Mouse (Mus musculus) heart, adult 2 months (tissue): ENCODE data around the gene Tnni2. TPM values are rescaled to one million over a fixed set of nuclear protein-coding genes. Genes with fewer than 3 reads are reported as not detected.
A peak's percentile ranks its signal among the peaks of the same experiment; 100 is the strongest.

ENCODE experiments used
- DNase-seq, 2 experiments: peaks; one replicate each; pipeline ENCODE4 v3.0.0; 2021
- H3K27ac ChIP-seq: fragments of 200-600 bp; 2 replicates; pipeline ENCODE4 v1.8.1; 2022
- H3K27me3 ChIP-seq: fragments of 200-500 bp; 2 replicates; pipeline ENCODE4 v1.6.1; 2012; ENCODE audit warnings: mild to moderate bottlenecking, low read length, inconsistent platforms, mixed read lengths; ENCODE audit not compliant: control insufficient read depth, insufficient read depth
- H3K36me3 ChIP-seq: fragments of 200-500 bp; 2 replicates; pipeline ENCODE4 v1.6.1; 2012; ENCODE audit warnings: low read length, inconsistent platforms; ENCODE audit not compliant: control insufficient read depth, insufficient read depth
- H3K4me1 ChIP-seq: fragments of 200-500 bp; 2 replicates; pipeline ENCODE4 v1.6.1; 2011; ENCODE audit warnings: low read length; ENCODE audit not compliant: control insufficient read depth, insufficient read depth
- H3K4me3 ChIP-seq: fragments of 200-600 bp; 2 replicates; pipeline ENCODE4 v1.8.1; 2022
- H3K79me2 ChIP-seq: fragments of 200-500 bp; replicated peaks from 2 replicates; pipeline ENCODE4 v1.6.1; 2012; ENCODE audit warnings: mild to moderate bottlenecking, inconsistent platforms, low read length, moderate library complexity, mixed read lengths; ENCODE audit not compliant: control insufficient read depth, insufficient read depth
- H3K9ac ChIP-seq: fragments of 200-500 bp; 2 replicates; pipeline ENCODE4 v1.6.1; 2012; ENCODE audit warnings: low read depth, mild to moderate bottlenecking, control low read depth, inconsistent platforms, low read length, mixed read lengths
- CTCF ChIP-seq: fragments of 200-600 bp; IDR thresholded peaks from 2 replicates; pipeline ENCODE4 v1.8.1; 2022; ENCODE audit warnings: antibody characterized with exemption, mild to moderate bottlenecking, moderate library complexity
- EP300 ChIP-seq: fragments of 200-500 bp; IDR thresholded peaks from 2 replicates; pipeline ENCODE4 v1.6.1; 2011; ENCODE audit warnings: low read depth, low read length, control low read depth; ENCODE audit not compliant: insufficient read depth
- POLR2A ChIP-seq: fragments of 200-500 bp; IDR thresholded peaks from 2 replicates; pipeline ENCODE4 v1.6.1; 2011; ENCODE audit warnings: mild to moderate bottlenecking, low read depth, low read length, control low read depth; ENCODE audit not compliant: insufficient read depth
- WGBS: fragments of 180-500 bp; shearing (Covaris S2); methylation state at CpG from one replicate; pipeline ENCODE4 v1.1.7; 2018; 5-methylcytosine and 5-hydroxymethylcytosine counted together
- intact Hi-C: fragments of 180-260 bp; cut with DNase I; formaldehyde crosslinking; loops from one replicate; pipeline ENCODE4 v1.15.1; 2025
- polyA plus RNA-seq: library from polyadenylated mRNA; depleted of rRNA; stranded (reverse); fragments of >200 nt; gene quantifications from 2 replicates; pipeline ENCODE4 v1.2.3, GENCODE M21; 2012
- total RNA-seq, 2 experiments: library from RNA; stranded (reverse); gene quantifications; 2 replicates each; pipeline ENCODE4 v1.2.3; 2021

Gene Tnni2
- total and polyA plus RNA-seq, 3 experiments = 2.7 to 7.5 (median 3.0) TPM

GRCm38 (mm10) chr7:142456806-142457205 lies 15.2 kb downstream of the Tnni2 start:
- peak; percentile 12 to 29 for DNase-seq
- WGBS = 51% methylated on average over 3 of the region's 3 CpGs
- peaks cover 18% of the 10 kb centered on the region for H3K4me1 ChIP-seq

DNA sequence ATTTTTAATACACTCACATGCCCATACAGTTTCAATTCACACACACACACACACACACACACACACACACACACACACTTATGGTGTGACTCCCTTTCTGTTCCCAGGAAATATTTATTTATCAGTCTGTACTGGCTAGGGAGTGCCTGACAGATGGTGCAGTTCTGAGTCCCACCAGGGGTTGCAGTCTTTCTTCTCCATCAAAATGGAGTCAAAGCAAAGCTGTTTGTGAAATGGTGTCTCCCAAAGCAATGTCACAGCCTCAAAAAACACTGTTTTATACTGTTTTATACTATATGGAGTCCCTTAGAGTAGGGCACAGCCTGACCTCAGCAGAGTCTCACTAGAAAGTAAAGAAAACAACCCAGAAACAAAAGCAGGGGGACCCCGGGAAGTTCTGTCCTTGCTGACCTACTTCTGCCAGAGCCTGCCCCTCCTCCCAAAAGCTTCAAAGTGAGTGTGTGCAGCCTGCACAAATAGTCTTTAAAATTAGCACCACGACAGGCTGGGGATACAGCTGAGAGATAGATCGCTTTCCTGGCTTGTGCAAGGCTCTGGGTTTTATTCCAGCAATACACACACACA lies 15.7 kb downstream of the Tnni2 start:
- Histone ChIP-seq H3K27me3 (no peaks in the 10 kb centered on the region), H3K27ac (peak overlapping the region; percentile 71), H3K36me3 (peaks cover 6% of the 10 kb centered on the region), H3K79me2 (no peaks in the 10 kb centered on the region), H3K4me1 (peaks cover 18% of the 10 kb centered on the region), H3K4me3 (no peak overlapping the region), H3K9ac (0 out of 2 replicates have a peak overlapping the region, but pooled peaks have one; percentile 12)
- intact Hi-C loops = no loop called here
- 13% methylated on average over 3 of the region's 3 CpGs for WGBS
- DNase-seq = peak in 1 of 2 experiments; percentile 48
- no peak for TF ChIP-seq EP300
- TF ChIP-seq POLR2A = no peak
- TF ChIP-seq CTCF = peak; percentile 41

More at GRCm38 (mm10) chr7:142456806-142457205, 15.2 kb downstream of the Tnni2 start:
- intact Hi-C loops = no loop called here
- H3K27ac ChIP-seq = peak overlapping the region; percentile 26
- H3K79me2 ChIP-seq = no peaks in the 10 kb centered on the region
- H3K27me3 ChIP-seq = no peaks in the 10 kb centered on the region
- no peak for TF ChIP-seq CTCF
- TF ChIP-seq POLR2A = no peak
- no peak for TF ChIP-seq EP300
- no peak overlapping the region for H3K4me3 ChIP-seq
- peaks cover 6% of the 10 kb centered on the region for H3K36me3 ChIP-seq
- H3K9ac ChIP-seq = no peak overlapping the region

GRCm38 (mm10) chr7:142458026-142458425 lies 16.4 kb downstream of the Tnni2 start:
- Histone ChIP-seq H3K36me3 (peaks cover 6% of the 10 kb centered on the region), H3K4me3 (no peak overlapping the region), H3K79me2 (no peaks in the 10 kb centered on the region), H3K27ac (peak overlapping the region; percentile 65), H3K9ac (no peak overlapping the region), H3K4me1 (peaks cover 18% of the 10 kb centered on the region), H3K27me3 (no peaks in the 10 kb centered on the region)
- WGBS = 20% methylated on average over 2 of the region's 2 CpGs
- peak in 1 of 2 experiments; percentile 17 for DNase-seq
- TF ChIP-seq EP300 (no peak), POLR2A (no peak), CTCF (no peak)
- intact Hi-C loops = no loop called here

- H3K4me3 ChIP-seq = no peak overlapping the region
- peaks cover 6% of the 10 kb centered on the region for H3K36me3 ChIP-seq
- 59% methylated on average over 5 of the region's 5 CpGs for WGBS
- H3K27ac ChIP-seq = peak overlapping the region; percentile 76
- no peak overlapping the region for H3K9ac ChIP-seq
- no peaks in the 10 kb centered on the region for H3K27me3 ChIP-seq
- peaks cover 18% of the 10 kb centered on the region for H3K4me1 ChIP-seq
- intact Hi-C loops = no loop called here
- DNase-seq = peak in 1 of 2 experiments; percentile 27
- H3K79me2 ChIP-seq = no peaks in the 10 kb centered on the region
- TF ChIP-seq POLR2A = no peak
- TF ChIP-seq EP300 = no peak
Measured at GRCm38 (mm10) chr7:142458676-142459298, 17.2 kb downstream of the Tnni2 start.

DNA sequence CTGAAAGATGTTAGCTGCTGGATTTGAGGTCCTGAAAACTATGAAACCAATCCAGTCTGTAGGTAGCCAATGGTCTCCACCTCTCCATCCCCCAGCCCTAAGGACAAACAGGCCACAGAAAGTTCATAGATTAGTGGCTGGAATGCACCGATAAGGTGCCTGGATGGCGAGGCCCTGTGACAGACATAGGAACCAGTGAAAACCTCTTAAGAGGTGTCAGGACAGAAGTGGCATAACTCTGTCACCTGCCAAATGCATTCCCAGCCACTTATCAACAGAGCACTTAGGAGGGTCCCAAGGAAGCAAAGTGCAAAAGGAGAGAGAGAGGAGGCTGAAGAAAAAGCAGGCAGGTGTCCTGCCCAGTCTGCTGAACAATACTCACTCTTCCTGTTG lies 17.7 kb downstream of the Tnni2 start:
- Histone ChIP-seq H3K4me3 (no peak overlapping the region), H3K9ac (no peak overlapping the region), H3K36me3 (peaks cover 6% of the 10 kb centered on the region), H3K27me3 (no peaks in the 10 kb centered on the region), H3K27ac (peak overlapping the region; percentile 76), H3K79me2 (no peaks in the 10 kb centered on the region), H3K4me1 (peaks cover 18% of the 10 kb centered on the region)
- WGBS = 42% methylated on average over 2 of the region's 2 CpGs
- no peak for TF ChIP-seq POLR2A
- TF ChIP-seq CTCF = no peak
- TF ChIP-seq EP300 = peak; percentile 89
- intact Hi-C loops = no loop called here
- peak; percentile 34 to 64 for DNase-seq

DNA sequence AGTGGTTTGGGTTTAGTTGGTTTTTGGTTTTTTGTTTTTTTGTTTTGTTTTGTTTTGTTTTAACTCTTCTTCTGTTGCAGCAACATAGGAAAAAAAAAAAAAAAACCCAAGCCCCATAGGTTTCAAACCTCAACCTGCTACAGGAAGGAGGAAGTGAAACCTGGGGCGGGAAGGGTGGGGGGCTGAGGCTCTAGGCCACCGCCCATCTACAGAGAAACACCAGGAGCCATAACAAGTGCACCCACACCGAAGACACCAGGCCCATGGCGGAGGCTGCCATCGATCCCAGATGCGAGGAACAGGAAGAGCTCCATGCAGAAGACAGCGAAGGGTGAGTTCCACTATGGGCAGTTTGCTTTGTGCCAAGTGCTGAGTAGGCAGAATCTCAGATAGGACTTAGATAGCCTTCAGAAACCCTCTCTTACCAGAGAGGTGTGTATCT lies 19.0 kb downstream of the Tnni2 start, which contains the start of gene Lsp1:
Gene Lsp1 (plus strand): TSS at position 174 of the 442 bp plus-strand sequence.
- peaks cover 18% of the 10 kb centered on the region for H3K4me1 ChIP-seq
- intact Hi-C loops = no loop called here
- DNase-seq = peak; percentile 22 to 41
- no peak for TF ChIP-seq EP300
- TF ChIP-seq CTCF = no peak
- no peak for TF ChIP-seq POLR2A
- WGBS = 91% methylated on average over 7 of the region's 7 CpGs
- H3K36me3 ChIP-seq = peaks cover 6% of the 10 kb centered on the region
- no peaks in the 10 kb centered on the region for H3K79me2 ChIP-seq
- no peak within 1 kb of the TSS for H3K4me3 ChIP-seq
- H3K27ac ChIP-seq = peak within 1 kb of the TSS; percentile 65
- H3K9ac ChIP-seq = no peak within 1 kb of the TSS
- no peaks in the 10 kb centered on the region for H3K27me3 ChIP-seq
